Comparison of ENCODE assay signal across 16 mouse cellular contexts in the genomic region with DNA sequence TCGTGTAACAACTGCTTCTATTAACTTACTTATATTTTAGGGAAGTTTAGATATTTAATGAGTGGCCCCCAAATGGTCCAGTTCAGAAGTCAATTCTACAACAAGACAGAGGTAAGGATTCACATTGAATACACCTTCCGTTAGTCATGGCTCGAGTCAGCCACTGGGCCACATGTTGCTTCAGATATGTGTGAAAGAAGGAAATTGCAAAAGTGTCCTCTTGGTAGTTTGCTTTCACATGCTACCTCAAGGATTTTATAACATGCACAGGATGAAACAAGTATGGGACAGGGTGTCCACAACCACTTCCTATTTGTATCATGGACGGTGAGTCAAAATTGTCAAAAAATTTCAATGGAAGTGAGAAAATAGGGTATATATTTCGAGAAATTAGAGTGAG.
"Had no signal": no experiment of that assay in that cellular context is flagged by ENCODE, and none has a peak within 500 bp of the region (broad histone marks: within the 10 kb centered on the region; RNA-seq: fewer than 3 reads in every experiment).

No protein-coding gene starts in this region.

- H3K27ac ChIP-seq: liver, embryonic 13.5 days; liver, embryonic 15.5 days; midbrain, embryonic 10.5 days; midbrain, embryonic 12.5 days; midbrain, embryonic 15.5 days; neural tube, embryonic 12.5 days had no signal

- H3K4me1 ChIP-seq: midbrain, embryonic 10.5 days; midbrain, embryonic 12.5 days; midbrain, embryonic 15.5 days; neural tube, embryonic 12.5 days had no signal

- H3K36me3 ChIP-seq: liver, embryonic 13.5 days; liver, embryonic 15.5 days; midbrain, embryonic 10.5 days; midbrain, embryonic 12.5 days; midbrain, embryonic 15.5 days; neural tube, embryonic 12.5 days had no signal

- H3K4me2 ChIP-seq: liver, embryonic 13.5 days; liver, embryonic 15.5 days; lung, embryonic 14.5 days; midbrain, embryonic 12.5 days; midbrain, embryonic 15.5 days; neural tube, embryonic 12.5 days had no signal

- H3K9me3 ChIP-seq: liver, embryonic 13.5 days; liver, embryonic 15.5 days; midbrain, embryonic 10.5 days; midbrain, embryonic 12.5 days; midbrain, embryonic 15.5 days; neural tube, embryonic 12.5 days had no signal

- H3K9ac ChIP-seq: liver, embryonic 13.5 days; liver, embryonic 15.5 days; lung, embryonic 14.5 days; midbrain, embryonic 12.5 days; midbrain, embryonic 15.5 days; neural tube, embryonic 12.5 days had no signal

- ATAC-seq: midbrain, embryonic 15.5 days had no signal

- H3K27me3 ChIP-seq: liver, embryonic 13.5 days; liver, embryonic 15.5 days; midbrain, embryonic 12.5 days; midbrain, embryonic 15.5 days; neural tube, embryonic 12.5 days had no signal

- H3K4me3 ChIP-seq: liver, embryonic 13.5 days; liver, embryonic 15.5 days; midbrain, embryonic 10.5 days; midbrain, embryonic 12.5 days; midbrain, embryonic 15.5 days; neural tube, embryonic 12.5 days had no signal

- DNase-seq: liver, embryonic 13.5 days; lung, adult 18-20 months; lung, embryonic 14.5 days; lung, postnatal 10 days; lung, postnatal 4 days; right cerebral cortex, postnatal 25 days; right cerebral cortex, postnatal 4 days; spleen, adult 18-20 months; thymus, adult 18-20 months; thymus, postnatal 14 days; thymus, postnatal 36 days had no signal
